Mouse (Mus musculus) cerebellum, adult 2 months (tissue): ENCODE measurements around the gene Dusp6.
"Not testable (repeated sequence)": the region's sequence is repeated elsewhere in the genome, so short reads cannot be mapped to it uniquely, and the experiment has no call there.

ENCODE experiments used
- CTCF ChIP-seq: fragments of 200-500 bp; IDR thresholded peaks from 2 replicates; pipeline ENCODE4 v1.5.1; 2011; ENCODE audit warnings: low read depth, mild to moderate bottlenecking, control low read depth, low read length, moderate library complexity, borderline replicate concordance; ENCODE audit not compliant: insufficient read depth
- POLR2A ChIP-seq: fragments of 200-500 bp; IDR thresholded peaks from 2 replicates; pipeline ENCODE4 v1.6.1; 2011; ENCODE audit warnings: low read length, control low read depth, borderline replicate concordance; ENCODE audit not compliant: insufficient read depth

- TF ChIP-seq CTCF, POLR2A: not testable (repeated sequence)
These were observed 46.5 kb upstream of the Dusp6 start for GRCm38 (mm10) chr10:99216570-99216969.
